Mouse (Mus musculus) hindbrain, embryonic 13.5 days (tissue): ENCODE data around the gene Gm5141. TPM values are rescaled to one million over a fixed set of nuclear protein-coding genes. Genes with fewer than 3 reads are reported as not detected.

ENCODE experiments used
- microRNA counts: library from miRNA; unstranded; fragments of <30 nt; microRNA quantifications from one replicate; lab custom pipeline; 2016
- microRNA-seq: library from miRNA; unstranded; fragments of <30 nt; microRNA quantifications from one replicate; pipeline ENCODE4, GENCODE M21; 2016
- polyA plus RNA-seq: library from polyadenylated mRNA; unstranded; fragments of >200 nt; fragmentation: Nextera tagmentation; extraction: Ambion mirVana; gene quantifications from 2 replicates; pipeline ENCODE4 v1.2.1, GENCODE M21; 2015

Gm5141 gene
- polyA plus RNA-seq, 1 experiment from 2014 or later, result 11.2 TPM

MicroRNAs encoded within 50 kb of the gene (microRNA counts, 519-probe panel; counts per million panel counts)
- microRNA mmu-miR-713 (lab: Ali Mortazavi, UCI), result 51.3 counts per million

Small RNA genes within 50 kb of the gene (microRNA-seq; reads per million reads assigned to microRNA genes)
- gene Gm24588, result not detected
- gene Mir713, result not detected

Other genes starting within 250 kb of the Gm5141 start
- gene Zfp935, start 227.3 kb downstream of the Gm5141 start, polyA plus RNA-seq, result not detected in 2 replicates
- 12.9 and 14.4 TPM in 2 replicates for gene Zfp934, start 214.6 kb downstream of the Gm5141 start, polyA plus RNA-seq
- 8.5 and 9.4 TPM in 2 replicates for gene 6720489N17Rik, start 161.6 kb downstream of the Gm5141 start, polyA plus RNA-seq
- 35.0 and 37.2 TPM in 2 replicates for gene Platr25, start 25.1 kb downstream of the Gm5141 start, polyA plus RNA-seq
- 0.14 and 0.93 TPM in 2 replicates for gene Fbp2, start 72.6 kb upstream of the Gm5141 start, polyA plus RNA-seq
- 0.35 and 0.70 TPM in 2 replicates for gene Fbp1, start 102.5 kb upstream of the Gm5141 start, polyA plus RNA-seq
- gene 2010111I01Rik, start 179.1 kb upstream of the Gm5141 start, polyA plus RNA-seq, result 35.7 and 36.5 TPM in 2 replicates